Mouse (Mus musculus): Measurements from ENCODE around the gene Hs1bp3.

Hs1bp3 gene

DNA sequence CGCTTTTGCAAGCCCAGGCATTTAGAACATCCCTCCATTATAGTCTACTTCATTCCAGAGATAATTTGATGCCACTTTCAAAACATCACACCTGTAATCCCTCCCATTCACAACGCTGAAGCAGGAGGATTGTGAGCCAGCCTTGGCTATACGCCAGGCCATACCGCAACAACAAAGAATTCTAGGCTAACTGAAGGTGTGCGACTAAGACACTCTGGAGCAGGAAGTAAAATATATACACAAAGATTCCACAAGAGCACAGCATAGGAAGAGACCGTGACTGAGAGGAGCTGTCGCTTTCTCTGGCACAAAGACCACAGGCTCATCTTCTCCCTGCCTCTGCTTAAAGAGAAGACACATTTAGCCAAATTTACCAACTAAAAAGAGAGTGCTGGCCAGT, 49.2 kb downstream of the Hs1bp3 start:
- no peak for DNase-seq (ENCODE audit: low spot score)

DNA sequence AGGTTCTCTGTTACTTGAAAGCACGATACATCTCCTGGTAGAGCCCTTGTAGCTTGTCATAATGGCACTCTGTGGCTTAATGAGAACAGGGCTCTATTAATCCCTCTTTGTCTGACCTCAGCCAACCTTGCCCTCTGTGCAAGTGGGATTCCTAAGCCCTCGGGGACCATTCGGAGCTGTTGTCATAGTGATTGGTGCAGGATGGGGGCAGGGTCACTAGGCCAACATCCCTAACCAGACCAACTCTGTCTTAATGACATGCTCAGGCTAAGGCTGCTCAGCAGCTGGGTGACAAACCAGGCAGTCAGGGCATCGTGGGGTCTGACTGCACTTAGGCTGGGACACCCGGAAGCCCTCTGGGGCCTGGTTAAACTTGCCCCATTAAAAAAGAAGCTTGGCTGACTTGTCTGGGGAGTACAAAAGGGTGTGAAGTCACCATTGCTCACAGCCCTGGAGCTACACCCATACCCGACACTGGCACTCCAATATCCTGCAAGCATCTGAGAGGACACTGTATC, 51.1 kb downstream of the Hs1bp3 start:
- no peak for DNase-seq (ENCODE audit: low spot score)

DNA sequence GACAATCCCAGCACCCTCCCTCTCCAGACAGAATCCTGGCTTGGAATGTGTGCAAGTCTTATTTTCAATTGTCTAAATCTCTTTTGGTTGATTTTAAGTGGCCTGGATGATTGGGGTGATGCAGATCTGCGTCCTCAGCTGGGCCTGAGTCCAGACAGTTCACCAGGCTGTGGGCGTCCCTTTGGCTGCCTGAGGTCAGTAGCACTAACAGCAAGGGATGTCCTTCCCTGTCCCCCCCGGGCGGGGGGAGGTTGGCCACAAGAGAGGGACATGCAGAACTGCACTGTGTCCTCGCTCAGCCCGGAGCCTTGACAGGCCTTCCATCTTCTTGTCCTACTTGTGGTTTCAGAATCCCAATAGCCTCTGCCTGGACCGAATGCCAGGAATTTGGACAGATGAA, 52.1 kb downstream of the Hs1bp3 start:
- no peak for DNase-seq (ENCODE audit: low spot score)

DNA sequence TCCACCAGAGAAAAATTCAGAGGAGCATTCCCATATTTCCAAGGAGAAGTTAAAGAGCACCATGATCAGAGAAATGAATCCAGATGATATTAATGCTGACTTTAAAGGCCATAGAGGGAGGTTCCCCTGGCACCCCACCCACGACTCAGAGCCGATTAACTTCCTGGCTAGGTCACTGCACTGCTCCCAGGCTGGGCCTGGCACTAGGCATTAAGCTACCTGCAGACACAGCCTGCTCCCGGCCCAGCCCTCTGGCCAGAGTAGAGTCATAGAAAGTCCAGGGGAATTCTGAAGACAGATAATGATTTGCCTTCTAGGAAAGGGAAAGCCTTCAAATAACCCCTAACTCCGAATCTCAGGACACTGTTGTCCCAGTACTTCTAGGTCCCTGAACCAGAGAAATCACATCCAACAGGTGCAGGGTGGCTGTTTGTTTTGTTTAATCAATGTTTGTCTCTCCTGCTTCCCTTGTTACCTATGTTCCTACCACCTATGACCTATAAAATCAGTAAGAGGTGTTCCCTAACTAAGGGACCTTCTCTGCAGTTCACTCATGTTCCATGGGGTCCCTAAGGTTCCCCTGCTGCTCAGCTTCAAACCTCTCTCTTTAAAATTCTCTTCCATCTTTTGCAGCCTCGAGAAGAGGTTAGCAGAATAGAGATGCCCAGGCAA, 52.8 kb downstream of the Hs1bp3 start:
- DNase-seq (ENCODE audit: low spot score), result no peak

DNA sequence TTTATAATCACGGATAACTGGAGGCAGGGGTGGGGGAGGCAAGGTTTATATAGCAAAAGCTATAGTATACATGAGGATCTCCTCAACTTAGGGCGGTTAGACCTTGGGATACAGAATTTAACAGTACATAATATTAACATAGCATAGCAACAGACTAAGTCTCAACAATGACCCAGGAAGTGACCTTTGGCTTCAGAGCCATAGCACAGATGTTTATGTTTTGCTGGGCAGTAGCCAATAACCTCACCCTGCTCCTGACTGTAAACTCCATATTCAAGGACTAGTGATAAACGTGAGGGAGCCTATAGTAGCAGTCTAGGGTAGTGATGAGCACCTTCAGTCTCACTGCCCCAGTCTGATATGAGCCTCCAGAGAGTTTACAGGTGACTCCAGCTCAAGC, 53.5 kb downstream of the Hs1bp3 start:
- no peak for DNase-seq (ENCODE audit: low spot score)

DNA sequence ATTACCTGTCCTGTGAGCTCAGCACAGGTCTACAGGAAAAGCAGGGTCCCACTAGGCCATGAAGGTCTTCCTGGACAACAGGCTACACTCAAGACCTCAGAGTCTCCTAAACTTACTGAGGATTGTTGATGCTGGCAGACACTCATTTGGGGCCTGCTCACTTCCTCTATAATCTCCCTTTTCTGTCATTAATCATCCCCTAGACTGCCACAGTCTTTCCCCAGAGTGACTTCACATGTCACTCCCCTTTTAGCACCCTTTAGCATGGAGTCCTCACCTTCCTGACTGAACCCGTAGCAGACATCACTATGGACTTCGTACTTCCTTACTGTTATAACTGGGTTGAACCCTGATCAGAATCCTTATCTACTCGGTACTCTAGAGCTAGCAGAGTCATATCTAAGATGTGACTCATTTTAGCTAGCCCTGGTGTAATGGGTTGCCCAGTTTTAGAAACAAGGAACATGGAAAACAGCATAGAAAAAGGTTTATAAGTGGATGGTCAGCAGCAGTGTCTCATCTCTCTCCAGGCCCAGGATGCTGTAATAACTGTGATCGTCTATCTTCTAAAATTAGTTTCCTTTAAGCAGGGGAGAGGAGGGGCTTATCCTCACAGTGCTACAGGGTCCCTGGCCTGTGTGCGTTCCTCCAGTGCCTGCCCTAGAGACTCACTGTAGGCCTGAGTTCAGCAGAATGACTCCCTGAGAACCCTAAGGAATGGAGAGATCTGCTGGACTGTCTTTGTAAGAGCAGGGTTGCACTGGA, 58.7 kb downstream of the Hs1bp3 start:
- DNase-seq (ENCODE audit: low spot score), result no peak

DNA sequence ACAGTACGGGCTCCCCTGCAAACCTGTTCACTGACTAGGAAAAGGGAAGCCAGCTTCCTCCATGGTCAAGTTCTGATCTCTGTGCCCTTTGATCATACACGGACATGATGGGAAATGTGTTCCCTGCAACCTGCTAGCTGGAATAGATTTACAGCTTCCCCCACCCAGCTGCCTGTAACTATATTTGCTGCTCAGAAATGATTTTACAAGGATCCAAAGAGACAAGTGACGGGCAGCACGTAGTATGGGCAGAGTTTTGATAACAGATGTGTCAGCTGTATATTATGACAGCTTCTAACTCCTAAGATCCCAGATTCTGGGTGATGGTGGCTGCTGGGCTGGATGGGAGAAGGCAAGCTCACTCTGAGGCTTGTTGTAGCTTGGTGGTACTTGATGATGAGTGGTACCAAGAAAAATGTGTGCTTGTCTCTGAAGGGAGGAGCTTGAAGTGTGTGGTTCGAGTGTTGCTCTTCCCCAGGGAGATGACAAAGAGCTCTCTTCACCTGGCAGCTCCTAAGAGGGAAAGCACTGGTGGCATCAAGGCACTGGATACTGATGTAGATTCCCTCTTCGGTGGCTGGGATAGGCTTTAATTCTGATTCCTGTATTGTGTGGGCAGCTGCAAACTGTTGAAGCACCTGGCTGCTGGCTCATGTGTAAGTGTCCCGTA, 59.4 kb downstream of the Hs1bp3 start:
- DNase-seq (ENCODE audit: low spot score), result no peak

DNA sequence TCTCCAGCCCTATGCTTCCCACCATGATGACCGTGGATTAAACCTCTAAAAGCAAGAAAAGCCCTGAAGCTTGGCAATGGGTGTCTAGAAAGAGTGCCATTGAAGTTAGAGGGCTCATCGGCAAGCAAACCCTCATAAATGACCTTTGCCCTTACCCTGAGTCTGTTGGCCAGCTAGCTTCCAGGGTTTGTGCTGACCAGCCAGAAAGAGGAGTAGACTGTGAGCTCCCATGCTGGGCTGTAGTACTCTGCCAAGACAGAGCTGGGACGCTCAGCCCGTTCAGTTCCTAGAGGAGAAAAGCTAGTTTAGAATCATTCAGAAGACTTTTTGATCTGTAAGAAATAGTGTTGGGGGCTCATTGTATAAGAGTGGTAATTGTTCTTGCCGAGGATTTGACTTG, 60.5 kb downstream of the Hs1bp3 start:
- DNase-seq (ENCODE audit: low spot score), result no peak

DNA sequence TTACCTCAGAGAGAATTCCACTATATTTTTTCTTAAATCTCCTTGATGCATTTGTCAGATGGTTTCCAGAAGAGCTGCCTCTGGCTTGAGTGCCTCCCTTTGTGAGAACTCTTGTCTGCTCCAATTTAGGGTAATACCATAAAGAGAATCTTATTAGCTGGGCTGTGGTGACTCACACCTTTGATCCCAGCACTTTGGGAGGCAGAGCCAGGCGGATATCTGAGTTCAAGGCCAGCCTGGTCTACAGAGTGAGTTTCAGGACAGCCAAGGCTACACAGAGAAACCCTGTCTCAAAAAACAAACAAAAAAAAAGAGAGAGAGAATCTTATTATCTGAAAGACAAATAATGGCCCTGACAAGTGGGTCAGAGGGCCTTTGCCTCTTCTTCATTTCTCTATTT, 63.9 kb downstream of the Hs1bp3 start:
- no peak for DNase-seq (ENCODE audit: low spot score)

DNA sequence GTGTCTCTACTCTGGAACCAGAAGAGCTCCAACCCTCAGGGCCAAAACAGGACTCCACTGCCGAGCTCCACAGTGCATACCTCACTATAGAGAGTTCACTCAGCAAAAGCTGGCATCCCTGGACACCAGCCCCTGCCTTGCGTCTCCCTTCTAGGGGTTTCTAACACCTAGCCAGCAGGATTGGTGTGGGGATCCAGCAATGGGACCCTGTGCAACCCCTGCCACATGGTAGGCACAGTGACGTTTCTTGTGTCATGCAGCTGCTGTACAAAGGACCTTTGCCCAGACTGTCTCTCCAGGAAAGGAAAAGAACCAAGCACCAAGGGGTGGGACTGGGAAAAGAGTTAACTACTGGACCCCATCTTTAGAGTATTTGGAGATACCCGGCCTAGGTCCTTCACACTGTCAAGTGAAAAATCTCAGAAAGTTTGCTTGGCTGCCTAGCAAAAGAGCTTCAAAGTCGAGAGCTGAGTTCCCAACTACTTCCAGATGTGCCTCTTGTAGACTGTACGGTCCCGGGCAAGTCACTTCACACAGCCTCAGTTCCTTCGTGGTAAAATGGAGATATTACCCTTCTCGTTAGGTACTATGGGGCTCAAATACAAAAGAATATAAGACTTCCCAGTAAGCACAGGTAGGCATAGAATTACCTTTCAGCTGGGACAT, 64.9 kb downstream of the Hs1bp3 start:
- DNase-seq (ENCODE audit: low spot score), result no peak

DNA sequence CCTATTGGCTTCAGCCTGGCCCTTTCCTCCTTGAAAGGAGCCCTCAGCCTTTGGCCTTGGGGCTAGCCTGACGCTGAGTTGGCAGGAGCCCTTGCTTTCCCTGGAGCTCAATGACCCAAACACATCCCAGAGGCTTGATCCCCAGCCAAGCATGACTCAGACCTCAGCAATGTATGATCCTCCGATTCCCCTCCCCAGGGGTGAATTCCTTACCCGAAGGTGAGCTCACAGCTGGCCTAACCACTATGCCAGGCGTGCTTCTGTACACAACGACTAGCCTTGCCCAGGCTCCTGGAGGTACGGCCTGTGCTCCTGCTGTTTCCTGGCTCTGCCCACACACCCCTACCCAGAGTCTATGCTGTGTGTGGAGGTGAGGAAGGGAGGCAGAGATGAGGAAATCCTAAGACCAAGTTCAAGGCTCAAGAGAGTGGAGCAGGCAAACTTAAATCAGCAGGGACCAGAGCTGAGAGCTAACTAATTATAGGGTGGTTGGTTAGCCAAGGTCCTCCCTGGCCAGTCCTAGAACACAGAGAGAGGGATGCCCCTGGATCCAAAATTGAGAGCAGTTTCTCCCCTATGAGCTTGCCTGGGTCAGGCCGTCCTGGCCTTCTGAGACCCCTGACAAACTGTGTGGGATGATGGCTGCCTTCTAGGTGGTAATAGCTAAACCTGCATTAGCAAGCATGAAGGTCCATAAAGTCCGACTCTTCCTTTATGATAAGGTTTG, 66.7 kb downstream of the Hs1bp3 start:
- DNase-seq (ENCODE audit: low spot score), result peak; percentile 50

DNA sequence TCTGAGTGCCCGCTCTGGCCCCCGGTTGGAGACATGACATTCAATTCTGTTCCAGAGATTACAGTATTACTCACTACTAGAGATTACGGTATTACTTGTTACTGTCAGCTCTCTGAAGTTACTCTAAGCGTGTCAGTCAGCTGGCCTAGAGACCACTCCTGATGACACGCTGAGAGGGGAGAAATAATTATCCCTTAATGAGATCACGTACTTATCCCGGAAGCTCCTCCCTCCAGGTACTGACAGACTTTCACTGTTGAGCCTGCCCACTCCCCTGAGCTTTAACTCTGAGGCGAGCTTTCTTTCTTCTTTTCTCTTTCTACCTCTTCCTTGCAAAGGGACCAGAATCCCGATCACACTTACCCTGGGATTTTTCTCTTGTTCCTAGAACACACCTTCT, 67.7 kb downstream of the Hs1bp3 start:
- DNase-seq (ENCODE audit: low spot score), result no peak

DNA sequence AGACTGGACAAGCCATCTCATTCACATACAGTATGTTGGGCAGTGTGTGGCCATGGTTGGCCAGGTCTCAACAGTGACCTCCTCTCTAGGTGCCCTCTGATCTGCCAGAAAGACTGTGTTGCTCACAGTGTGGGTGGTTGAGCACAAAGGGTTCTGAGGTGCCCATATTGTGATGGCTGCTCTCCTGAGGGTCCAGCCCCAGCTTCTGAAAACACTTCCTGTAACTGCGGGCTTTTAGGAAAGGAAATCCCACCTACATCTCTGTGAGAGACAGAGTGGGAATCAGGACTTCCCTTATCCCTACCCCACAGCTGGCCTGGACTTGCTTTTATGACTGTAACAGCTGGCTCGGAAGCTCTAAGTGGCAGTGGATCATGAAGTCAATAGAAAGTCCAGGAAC, 68.7 kb downstream of the Hs1bp3 start:
- no peak for DNase-seq (ENCODE audit: low spot score)

DNA sequence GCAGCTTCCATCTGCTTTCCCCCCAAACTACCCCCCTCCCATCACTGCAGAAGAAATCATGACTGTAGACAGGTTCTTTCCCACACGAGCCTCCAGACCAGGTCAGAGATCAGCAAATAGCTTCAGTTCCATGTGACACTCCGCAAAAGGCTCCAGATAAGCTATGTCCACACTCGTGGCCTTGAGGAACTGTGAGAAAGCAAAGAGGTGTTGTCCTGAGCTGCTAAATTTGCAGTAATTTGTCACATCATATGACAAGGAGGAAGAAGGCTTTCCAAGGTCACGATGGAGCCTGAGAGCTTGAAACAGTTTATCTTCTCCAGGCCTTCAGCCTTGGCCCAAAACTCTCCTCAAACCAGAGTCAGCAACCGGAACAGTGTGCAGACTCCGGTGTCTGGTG, 70.6 kb downstream of the Hs1bp3 start:
- DNase-seq (ENCODE audit: low spot score), result peak; percentile 64

DNA sequence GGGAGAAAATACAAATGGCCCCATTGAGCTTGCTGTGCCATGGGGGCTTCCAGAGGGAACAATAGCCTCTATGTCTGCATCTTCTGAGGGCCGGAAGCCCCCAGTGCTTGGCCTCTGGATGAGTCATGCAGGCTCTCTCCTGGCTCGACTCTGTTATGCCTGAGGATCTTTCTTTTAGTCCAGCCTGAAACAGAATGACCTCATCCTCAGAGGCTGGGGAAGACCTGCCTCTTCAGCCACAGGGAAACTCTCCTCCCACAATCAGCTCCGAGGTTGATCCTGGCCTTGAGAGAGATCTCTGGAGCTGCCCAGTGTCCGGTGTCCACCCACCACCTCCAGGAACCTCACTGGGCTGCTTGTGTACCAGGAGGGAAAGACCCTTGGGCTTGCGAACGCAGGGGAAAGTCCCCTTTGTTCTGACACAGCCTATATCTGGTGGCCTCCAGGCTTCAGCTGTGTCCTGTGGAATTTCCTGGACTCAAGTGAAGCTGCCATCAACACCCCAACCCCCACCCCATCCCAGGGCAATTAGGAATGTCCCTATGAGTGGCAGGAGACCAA, 73.3 kb downstream of the Hs1bp3 start:
- peak; percentile 44 for DNase-seq (ENCODE audit: low spot score)

DNA sequence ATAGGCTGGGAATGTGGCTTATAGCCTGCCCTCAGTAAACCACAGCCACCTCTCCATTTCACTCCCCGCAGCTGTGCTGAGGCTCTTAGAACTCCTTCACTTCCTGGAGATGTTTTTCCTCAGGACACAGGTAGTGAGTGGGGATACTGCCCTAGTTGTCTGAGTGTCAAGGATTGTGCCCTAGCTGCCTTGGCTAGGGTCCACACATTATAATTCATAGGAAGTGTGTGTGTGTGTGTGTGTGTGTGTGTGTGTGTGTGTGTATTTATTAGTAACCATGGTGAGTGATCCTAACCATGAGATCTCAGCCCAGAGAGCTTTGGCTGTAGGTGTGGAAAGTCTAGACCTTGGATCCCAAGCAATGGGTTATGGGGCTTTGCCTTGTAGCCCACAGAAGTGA, 74.0 kb downstream of the Hs1bp3 start:
- no peak for DNase-seq (ENCODE audit: low spot score)

DNA sequence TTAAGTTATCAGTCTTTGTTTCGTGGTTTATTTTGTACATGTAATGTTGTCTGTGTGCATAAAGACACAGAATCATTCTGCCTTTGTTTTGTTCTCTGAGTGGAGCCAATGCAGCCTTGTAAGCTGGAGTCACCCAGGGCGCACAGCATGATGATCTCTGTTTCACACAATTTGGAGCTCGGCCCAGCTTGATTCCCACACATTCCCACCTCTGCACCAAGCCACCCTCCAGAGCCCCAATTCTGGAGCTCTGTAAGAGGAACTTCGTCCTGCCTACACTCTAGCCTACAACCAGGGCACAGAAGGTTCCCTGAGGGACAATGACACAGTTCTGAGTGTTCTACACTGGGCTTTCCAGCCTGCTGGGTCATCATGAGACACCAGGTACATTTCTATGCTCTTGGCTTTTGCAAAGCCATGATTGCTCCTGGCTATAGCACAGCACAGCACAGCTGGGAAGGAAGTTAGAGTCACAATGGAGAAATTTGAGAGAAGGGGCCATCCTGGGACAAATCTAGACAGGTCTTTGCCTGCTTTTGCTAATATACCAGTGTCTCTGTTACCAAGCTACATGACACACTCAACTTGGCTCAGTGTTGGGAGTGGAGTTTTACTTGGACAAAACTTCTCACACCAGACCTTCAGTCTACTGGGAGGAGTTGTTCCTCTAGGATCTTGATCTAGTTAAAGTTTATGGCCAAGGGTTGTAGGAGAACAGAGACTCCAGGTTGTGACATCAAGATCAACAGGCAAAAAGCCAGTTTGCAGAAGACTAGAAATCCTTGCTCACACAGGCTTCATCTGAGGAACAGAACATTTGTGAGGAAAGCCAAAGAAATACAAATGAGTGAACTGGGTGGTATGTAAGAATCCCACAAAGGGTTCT, 75.5 kb downstream of the Hs1bp3 start:
- DNase-seq (ENCODE audit: low spot score), result no peak

DNA sequence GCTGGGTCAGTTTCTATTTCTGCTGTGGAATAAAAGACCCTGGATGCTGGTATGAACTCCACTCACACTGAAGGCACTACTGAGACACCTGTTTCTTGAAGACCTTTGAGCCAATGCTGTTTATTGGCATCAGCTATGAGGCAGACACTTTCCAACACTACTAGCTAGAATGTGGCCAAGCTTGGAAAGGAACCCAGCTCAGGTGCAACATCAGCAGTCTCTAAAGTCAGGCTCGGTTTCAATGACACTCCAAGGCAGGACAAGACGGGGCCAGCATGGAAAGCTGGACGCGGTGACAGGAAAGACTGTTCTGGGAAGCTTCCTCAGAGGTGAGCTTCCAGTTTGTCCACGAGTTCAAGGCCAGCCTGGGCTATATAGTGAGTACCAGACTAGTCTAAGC, 80.0 kb downstream of the Hs1bp3 start:
- DNase-seq (ENCODE audit: low spot score), result no peak

Data from yolk sac, embryonic 10.5 days (tissue).